Mouse (Mus musculus) hindbrain, embryonic 14.5 days (tissue): ENCODE results near the gene Tagap1. TPM values are rescaled to one million over a fixed set of nuclear protein-coding genes. Genes with fewer than 3 reads are reported as not detected.
"Not testable (repeated sequence)": the region's sequence is repeated elsewhere in the genome, so short reads cannot be mapped to it uniquely, and the experiment has no call there.

ENCODE experiments used
- ATAC-seq: fragments of 200-750 bp; cut with Nextera tagmentation; 2 replicates; pipeline ENCODE4 v1.8.0; 2017; ENCODE audit warnings: moderate number of reproducible peaks, mild to moderate bottlenecking, moderate TSS enrichment, moderate library complexity; ENCODE audit not compliant: low FRiP score
- DNase-seq: peaks from one replicate; pipeline ENCODE4 v3.0.0-alpha.2; 2015; ENCODE audit warnings: low spot score
- H3K27ac ChIP-seq: fragments of 300-500 bp; sonication (generic); 2 replicates; pipeline ENCODE4 v1.5.1; 2014; ENCODE audit warnings: mild to moderate bottlenecking, moderate library complexity
- H3K27me3 ChIP-seq: fragments of 300-500 bp; sonication (generic); 2 replicates; pipeline ENCODE4 v1.6.1; 2014; ENCODE audit warnings: mild to moderate bottlenecking, low read length, mixed read lengths; ENCODE audit not compliant: control insufficient read depth, insufficient read depth
- H3K36me3 ChIP-seq: fragments of 300-500 bp; sonication (generic); replicated peaks from 2 replicates; pipeline ENCODE4 v1.6.1; 2014; ENCODE audit not compliant: control insufficient read depth, insufficient read depth
- H3K4me1 ChIP-seq: fragments of 300-500 bp; sonication (generic); replicated peaks from 2 replicates; pipeline ENCODE4 v1.6.1; 2014; ENCODE audit warnings: antibody characterized with exemption, low read length, mixed read lengths; ENCODE audit not compliant: control insufficient read depth, insufficient read depth
- H3K4me2 ChIP-seq: fragments of 300-500 bp; sonication (generic); replicated peaks from 2 replicates; pipeline ENCODE4 v1.6.1; 2014; ENCODE audit warnings: mild to moderate bottlenecking, moderate library complexity
- H3K4me3 ChIP-seq: fragments of 300-500 bp; sonication (generic); replicated peaks from 2 replicates; pipeline ENCODE4 v1.5.1; 2014; ENCODE audit warnings: mild to moderate bottlenecking, low read length
- H3K9ac ChIP-seq: fragments of 300-500 bp; sonication (generic); 2 replicates; pipeline ENCODE4 v1.6.1; 2014
- H3K9me3 ChIP-seq: fragments of 300-500 bp; sonication (generic); 2 replicates; pipeline ENCODE4 v1.6.1; 2016; ENCODE audit warnings: low read length; ENCODE audit not compliant: control insufficient read depth
- WGBS: fragments of 180-500 bp; shearing (Covaris S2); extraction: QIAGEN DNeasy Blood & Tissue Kit; methylation state at CpG from one replicate; pipeline ENCODE4 v1.1.7; 2014; 5-methylcytosine and 5-hydroxymethylcytosine counted together
- polyA plus RNA-seq: library from polyadenylated mRNA; unstranded; fragments of >200 nt; fragmentation: Nextera tagmentation; extraction: Ambion mirVana; gene quantifications from 2 replicates; pipeline ENCODE4 v1.2.1, GENCODE M21; 2014

Tagap1 gene
- polyA plus RNA-seq, 1 experiment from 2014 or later: 62.9 TPM

- not testable (repeated sequence) for H3K4me1 ChIP-seq, H3K4me2 ChIP-seq, H3K9ac ChIP-seq, H3K9me3 ChIP-seq, H3K27ac ChIP-seq, H3K27me3 ChIP-seq, H3K4me3 ChIP-seq, ATAC-seq, H3K36me3 ChIP-seq, DNase-seq
- no CpG with 5 or more reads among the region's 1 CpGs for WGBS
Measured at GRCm38 (mm10) chr17:6967673-6968072, 6.7 kb upstream of the Tagap1 start.

GRCm38 (mm10) chr17:6965364-6965763 lies 4.4 kb upstream of the Tagap1 start:
- not testable (repeated sequence) for H3K4me1 ChIP-seq, ATAC-seq
- WGBS: 11% methylated on average over 5 of the region's 6 CpGs

GRCm38 (mm10) chr17:6962936-6963335 lies 2.0 kb upstream of the Tagap1 start:
- H3K27ac ChIP-seq, H3K36me3 ChIP-seq, H3K4me3 ChIP-seq, H3K27me3 ChIP-seq, ATAC-seq, H3K9ac ChIP-seq, DNase-seq, H3K9me3 ChIP-seq, H3K4me1 ChIP-seq, H3K4me2 ChIP-seq: not testable (repeated sequence)
- WGBS: 73% methylated on average over 4 of the region's 4 CpGs

More at GRCm38 (mm10) chr17:6965364-6965763, 4.4 kb upstream of the Tagap1 start:
- not testable (repeated sequence) for H3K4me2 ChIP-seq, H3K27me3 ChIP-seq, H3K27ac ChIP-seq, H3K9ac ChIP-seq, H3K9me3 ChIP-seq, H3K36me3 ChIP-seq, H3K4me3 ChIP-seq
- peak; percentile 44 for DNase-seq

GRCm38 (mm10) chr17:6962339-6962738 lies 1.4 kb upstream of the Tagap1 start:
- not testable (repeated sequence) for H3K9ac ChIP-seq, DNase-seq, H3K36me3 ChIP-seq, ATAC-seq, H3K4me3 ChIP-seq, H3K27me3 ChIP-seq, H3K4me1 ChIP-seq, H3K27ac ChIP-seq, H3K9me3 ChIP-seq, H3K4me2 ChIP-seq
- WGBS: 73% methylated on average over 3 of the region's 6 CpGs

GRCm38 (mm10) chr17:6961181-6962000 lies 435 bp upstream of the Tagap1 start:
- not testable (repeated sequence) for H3K27me3 ChIP-seq, H3K36me3 ChIP-seq, H3K9ac ChIP-seq, H3K9me3 ChIP-seq, H3K4me1 ChIP-seq, H3K27ac ChIP-seq
- H3K4me2 ChIP-seq: peak overlapping the region; percentile 45
- 0% methylated on average over 12 of the region's 48 CpGs for WGBS
- ATAC-seq: peak; percentile 96
- peak overlapping the region; percentile 41 for H3K4me3 ChIP-seq
- DNase-seq: peak; percentile 22

- Histone ChIP-seq H3K9ac (peak overlapping the region; percentile 60), H3K4me3 (peak overlapping the region; percentile 41), H3K4me2 (peak overlapping the region; percentile 52), H3K27ac (0 out of 2 replicates have a peak overlapping the region, but pooled peaks have one; percentile 59)
- not testable (repeated sequence) for H3K4me1 ChIP-seq, ATAC-seq, H3K9me3 ChIP-seq, H3K36me3 ChIP-seq, H3K27me3 ChIP-seq
- 3% methylated on average over 12 of the region's 12 CpGs for WGBS
- peak; percentile 22 for DNase-seq
Measured at GRCm38 (mm10) chr17:6960349-6960748, 607 bp downstream of the Tagap1 start.

- H3K36me3 ChIP-seq, ATAC-seq, H3K27me3 ChIP-seq, H3K9me3 ChIP-seq, H3K4me1 ChIP-seq, DNase-seq, H3K27ac ChIP-seq: not testable (repeated sequence)
- peak overlapping the region; percentile 52 for H3K4me2 ChIP-seq
- 79% methylated on average over 3 of the region's 6 CpGs for WGBS
- H3K9ac ChIP-seq: peak overlapping the region; percentile 60; the same call in 1 of the 2 replicates
- H3K4me3 ChIP-seq: peak overlapping the region; percentile 41
Measured at GRCm38 (mm10) chr17:6959543-6960259, 1.3 kb downstream of the Tagap1 start.

- H3K4me2 ChIP-seq, H3K36me3 ChIP-seq, H3K27ac ChIP-seq, ATAC-seq, DNase-seq, H3K9me3 ChIP-seq, H3K9ac ChIP-seq, H3K4me1 ChIP-seq, H3K4me3 ChIP-seq, H3K27me3 ChIP-seq: not testable (repeated sequence)
- WGBS: 83% methylated on average over 5 of the region's 8 CpGs
Measured at GRCm38 (mm10) chr17:6958881-6959280, 2.1 kb downstream of the Tagap1 start.

GRCm38 (mm10) chr17:6948769-6949228 lies 12.2 kb downstream of the Tagap1 start:
- DNase-seq: peak; percentile 26
- not testable (repeated sequence) for H3K4me1 ChIP-seq, H3K27me3 ChIP-seq, H3K9me3 ChIP-seq, H3K36me3 ChIP-seq
- Histone ChIP-seq H3K4me3 (peak overlapping the region; percentile 51), H3K9ac (peak overlapping the region; percentile 68), H3K27ac (peak overlapping the region; percentile 87), H3K4me2 (peak overlapping the region; percentile 72)
- 15% methylated on average over 9 of the region's 9 CpGs for WGBS
- ATAC-seq: 0 out of 2 replicates have a peak, but pooled peaks have one; percentile 28
